Mouse (Mus musculus) layer of hippocampus, postnatal 36 days (tissue): ENCODE data around the gene Gm7735. TPM values are rescaled to one million over a fixed set of nuclear protein-coding genes. Genes with fewer than 3 reads are reported as not detected.
"Not testable (repeated sequence)": the region's sequence is repeated elsewhere in the genome, so short reads cannot be mapped to it uniquely, and the experiment has no call there.

ENCODE experiments used
- DNase-seq, 2 experiments: peaks; one replicate each; pipeline ENCODE4 v3.0.0; 2022
- total RNA-seq, 2 experiments: library from RNA; stranded (reverse); gene quantifications; 2 replicates each; pipeline ENCODE4 v1.2.3; 2021

Gene Gm7735
- total RNA-seq: not detected

DNA sequence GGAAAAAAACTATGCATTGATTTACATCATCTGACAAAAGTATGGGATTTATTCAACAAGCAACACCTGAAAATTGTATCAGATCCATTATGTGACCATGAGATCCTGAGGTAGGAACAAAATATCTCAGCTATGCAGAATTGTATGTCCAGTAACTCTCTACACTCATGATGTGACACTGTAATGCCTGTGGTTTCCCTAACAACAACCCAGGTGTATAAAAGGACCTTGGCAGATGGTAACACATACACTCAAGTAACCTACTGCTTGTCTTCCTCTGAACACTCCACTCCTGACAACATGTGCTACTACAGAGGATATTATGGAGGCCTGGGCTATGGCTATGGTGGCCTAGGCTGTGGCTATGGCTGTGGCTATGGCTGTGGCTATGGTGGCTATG lies at the start of gene Gm7735:
Gm7735 (plus strand) TSS at position 301 of the 400 bp plus-strand sequence.
- DNase-seq: not testable (repeated sequence)

DNA sequence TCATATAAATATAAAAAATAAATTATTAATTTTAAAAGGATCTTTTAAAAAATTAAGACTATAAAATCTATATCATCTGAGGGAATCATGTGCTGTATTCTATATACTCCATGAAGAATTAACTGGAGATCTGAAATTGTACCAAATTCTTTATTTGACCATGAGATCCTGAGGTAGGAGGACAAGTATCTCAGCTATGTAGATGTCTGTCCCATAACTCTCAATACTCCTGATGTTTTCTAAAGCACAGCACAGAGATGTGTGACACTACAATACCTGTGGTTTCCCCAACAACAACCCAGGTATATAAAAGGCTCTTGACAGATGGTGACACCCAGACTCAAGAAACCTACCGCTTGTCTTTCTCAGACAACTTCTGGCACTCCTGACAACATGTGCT lies 28.7 kb upstream of the Gm7735 start, which contains the start of gene Gm6358:
Gm6358 (plus strand) TSS at position 301 of the 400 bp plus-strand sequence.
- DNase-seq: no peak

DNA sequence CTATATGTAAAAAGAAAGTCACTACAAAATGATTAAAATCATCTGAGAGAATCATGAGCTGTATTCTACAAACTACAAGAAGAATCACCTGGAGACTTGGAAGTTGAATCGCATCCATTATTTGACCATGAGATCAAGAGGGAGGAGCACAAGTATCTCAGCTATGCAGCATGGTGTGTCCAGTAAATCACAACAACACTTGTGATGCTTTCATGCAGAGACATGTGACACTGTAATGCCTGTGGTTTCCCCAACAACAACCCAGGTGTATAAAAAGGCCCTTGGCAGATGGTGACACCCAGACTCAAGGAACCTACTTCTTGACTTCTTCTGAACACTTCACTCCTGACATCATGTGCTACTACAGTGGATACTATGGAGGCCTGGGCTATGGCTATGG lies 18.5 kb upstream of the Gm7735 start, which contains the start of gene Gm10061:
Gm10061 (plus strand) TSS at position 301 of the 400 bp plus-strand sequence.
- no peak for DNase-seq

DNA sequence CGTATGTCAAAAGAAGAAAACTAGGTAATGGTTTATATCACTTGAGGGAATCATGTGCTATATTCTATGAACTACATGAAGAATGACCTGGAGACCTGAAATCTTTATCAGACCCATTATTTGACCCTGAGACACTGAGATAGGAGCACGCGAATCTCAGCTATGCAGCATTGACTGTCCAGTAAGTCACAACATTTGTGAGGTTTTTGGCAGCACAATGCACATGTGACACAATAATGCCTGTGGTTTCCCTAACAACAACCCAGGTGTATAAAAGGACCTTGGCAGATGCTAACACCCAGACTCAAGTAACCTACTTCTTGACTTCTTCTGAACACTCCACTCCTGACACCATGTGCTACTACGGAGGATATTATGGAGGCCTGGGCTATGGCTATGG lies 11.6 kb upstream of the Gm7735 start, which contains the start of gene Gm9789:
Gm9789 (plus strand) TSS at position 301 of the 400 bp plus-strand sequence.
- no peak for DNase-seq

DNA sequence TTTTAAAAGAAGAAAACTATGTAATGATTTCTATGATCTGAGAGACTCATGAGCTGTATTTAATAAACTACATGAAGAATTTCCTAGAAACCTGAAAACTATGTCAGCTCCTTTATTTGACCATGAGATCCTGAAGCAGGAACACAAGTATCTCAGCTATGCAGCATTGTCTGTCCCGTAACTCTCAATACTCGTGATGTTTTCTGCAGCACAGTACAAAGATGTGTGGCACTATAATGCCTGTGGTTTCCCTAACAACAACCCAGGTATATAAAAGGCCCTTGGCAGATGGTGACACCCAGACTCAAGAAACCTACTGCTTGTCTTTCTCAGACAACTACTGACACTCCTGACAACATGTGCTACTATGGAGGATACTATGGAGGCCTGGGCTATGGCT lies 5.1 kb downstream of the Gm7735 start, which contains the start of gene 1110057P08Rik:
1110057P08Rik (plus strand) TSS at position 301 of the 400 bp plus-strand sequence.
- DNase-seq: no peak

DNA sequence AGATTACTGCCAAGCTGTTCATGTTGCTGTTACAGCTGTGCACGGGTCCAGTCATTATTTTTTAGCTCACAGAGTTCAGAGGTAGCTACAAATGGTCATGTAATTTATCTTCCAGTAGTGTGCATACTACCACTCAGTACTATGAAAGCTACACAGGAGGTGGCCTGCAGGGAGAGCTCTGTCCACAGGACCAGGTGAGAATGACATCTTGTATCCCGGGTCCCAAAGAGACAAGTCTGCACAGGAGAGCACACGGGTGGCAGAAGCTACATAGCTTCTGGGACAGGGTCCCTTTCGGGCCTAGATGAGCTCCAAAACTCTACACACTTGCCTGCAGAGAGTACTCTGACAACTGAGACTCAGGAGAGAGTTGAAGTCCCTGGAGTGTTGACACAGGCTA lies 19.3 kb downstream of the Gm7735 start:
- DNase-seq: no peak

DNA sequence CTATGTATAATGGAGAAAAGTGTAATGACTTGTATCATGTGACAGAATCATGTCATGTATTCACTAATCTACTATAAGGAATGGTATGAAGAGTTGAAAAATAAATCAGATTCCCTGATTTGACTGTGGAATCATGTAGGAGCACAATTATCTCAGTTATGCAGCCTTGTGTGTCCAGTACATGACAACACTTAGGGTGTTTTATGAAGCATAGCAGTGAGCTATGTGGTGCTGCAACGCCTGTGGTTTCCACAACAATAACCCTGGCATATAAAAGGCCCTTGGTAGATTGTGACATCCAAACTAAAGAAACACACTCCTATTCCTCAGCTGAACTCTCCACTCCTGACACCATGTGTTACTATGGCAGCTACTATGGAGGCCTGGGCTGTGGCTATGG lies 36.3 kb downstream of the Gm7735 start, which contains the start of gene Krtap20-2:
Krtap20-2 (plus strand) TSS at position 301 of the 400 bp plus-strand sequence.
- DNase-seq: no peak

Other genes starting within 250 kb of the Gm7735 start
- gene Krtap19-9b, start 237.2 kb upstream of the Gm7735 start, total RNA-seq: not detected
- not detected for gene Krtap16-3, start 206.6 kb upstream of the Gm7735 start, total RNA-seq
- gene Krtap22-2, start 158.7 kb upstream of the Gm7735 start, total RNA-seq: not detected
- not detected for gene Gm10229, start 154.2 kb upstream of the Gm7735 start, total RNA-seq
- not detected for gene Krtap6-1, start 137.8 kb upstream of the Gm7735 start, total RNA-seq
- gene Gm10228, start 128.0 kb upstream of the Gm7735 start, total RNA-seq: not detected
- not detected for gene Krtap6-5, start 121.6 kb upstream of the Gm7735 start, total RNA-seq
- not detected for gene 1110025L11Rik, start 105.5 kb upstream of the Gm7735 start, total RNA-seq
- gene Krtap6-3, start 85.5 kb upstream of the Gm7735 start, total RNA-seq: not detected
- gene Gm6358, start 28.6 kb upstream of the Gm7735 start, total RNA-seq: not detected
- gene Gm10061, start 18.4 kb upstream of the Gm7735 start, total RNA-seq: not detected
- gene Gm9789, start 11.5 kb upstream of the Gm7735 start, total RNA-seq: not detected
- gene 1110057P08Rik, start 5.2 kb downstream of the Gm7735 start, total RNA-seq: not detected
- gene Krtap20-2, start 36.4 kb downstream of the Gm7735 start, total RNA-seq: not detected
- not detected for gene Krtap21-1, start 234.4 kb downstream of the Gm7735 start, total RNA-seq